Mouse (Mus musculus): ENCODE measurements around the gene Itpr2. TPM values are rescaled to one million over a fixed set of nuclear protein-coding genes. Genes with fewer than 3 reads are reported as not detected.

Gene Itpr2
- polyA plus RNA-seq, 1 experiment from 2014 or later = 6.1 TPM

DNA sequence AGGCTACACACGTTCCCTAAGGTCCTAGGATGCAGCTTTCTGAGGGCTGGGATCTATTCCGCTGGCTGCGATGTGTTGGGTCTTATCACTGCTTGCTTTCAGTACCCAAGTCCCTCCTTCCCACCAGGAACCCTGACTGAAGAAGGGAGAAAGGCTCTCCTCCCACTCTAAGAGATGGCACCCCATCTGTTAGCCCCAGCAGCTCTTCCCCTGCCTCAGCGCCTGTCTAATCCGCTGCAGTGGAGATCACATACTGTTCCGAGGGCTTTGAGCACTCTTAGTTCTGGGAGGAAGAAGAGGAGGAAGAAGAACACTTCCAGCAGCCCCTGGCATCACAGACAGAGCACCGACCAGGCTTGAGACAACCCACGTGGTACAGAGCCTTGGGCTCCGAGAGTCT is 14.9 kb downstream of the Itpr2 start:
- no peaks in the 10 kb centered on the region for H3K36me3 ChIP-seq (ENCODE audit: control insufficient read depth, insufficient read depth, low read length)
- no peaks in the 10 kb centered on the region for H3K27me3 ChIP-seq (ENCODE audit: control insufficient read depth, insufficient read depth, low read length)
- H3K4me1 ChIP-seq (ENCODE audit: control insufficient read depth, insufficient read depth, low read length) = no peaks in the 10 kb centered on the region
- 87% methylated on average over 9 of the region's 9 CpGs for WGBS
- H3K9me3 ChIP-seq (ENCODE audit: control insufficient read depth, low read length) = no peaks in the 10 kb centered on the region
- no peak for ATAC-seq (ENCODE audit: low read depth)
- H3K27ac ChIP-seq (ENCODE audit: low read depth, low read length) = no peak overlapping the region
- H3K9ac ChIP-seq (replicated peaks; ENCODE audit: low read depth, low read length) = no peak overlapping the region
- no peak overlapping the region for H3K4me3 ChIP-seq (ENCODE audit: low read depth, low read length)
- no peak overlapping the region for H3K4me2 ChIP-seq (ENCODE audit: low read depth, low read length)

- ATAC-seq (ENCODE audit: low read depth) = no peak
- 70% methylated on average over 4 of the region's 4 CpGs for WGBS
Observed at GRCm38 (mm10) chr6:146486073-146486472, 15.9 kb downstream of the Itpr2 start.

GRCm38 (mm10) chr6:146481441-146481840 is 20.6 kb downstream of the Itpr2 start:
- Histone ChIP-seq H3K4me1 (ENCODE audit: control insufficient read depth, insufficient read depth, low read length) (no peaks in the 10 kb centered on the region), H3K9me3 (ENCODE audit: control insufficient read depth, low read length) (no peaks in the 10 kb centered on the region), H3K9ac (replicated peaks; ENCODE audit: low read depth, low read length) (no peak overlapping the region), H3K4me2 (ENCODE audit: low read depth, low read length) (no peak overlapping the region), H3K27me3 (ENCODE audit: control insufficient read depth, insufficient read depth, low read length) (no peaks in the 10 kb centered on the region), H3K27ac (ENCODE audit: low read depth, low read length) (no peak overlapping the region), H3K4me3 (ENCODE audit: low read depth, low read length) (no peak overlapping the region), H3K36me3 (ENCODE audit: control insufficient read depth, insufficient read depth, low read length) (no peaks in the 10 kb centered on the region)
- 81% methylated on average over 6 of the region's 6 CpGs for WGBS
- ATAC-seq (ENCODE audit: low read depth) = no peak

More at GRCm38 (mm10) chr6:146486073-146486472, 15.9 kb downstream of the Itpr2 start:
- H3K36me3 ChIP-seq (ENCODE audit: control insufficient read depth, insufficient read depth, low read length) = no peaks in the 10 kb centered on the region
- H3K4me1 ChIP-seq (ENCODE audit: control insufficient read depth, insufficient read depth, low read length) = no peaks in the 10 kb centered on the region
- H3K4me3 ChIP-seq (ENCODE audit: low read depth, low read length) = no peak overlapping the region
- H3K27ac ChIP-seq (ENCODE audit: low read depth, low read length) = no peak overlapping the region
- H3K9ac ChIP-seq (replicated peaks; ENCODE audit: low read depth, low read length) = no peak overlapping the region
- H3K9me3 ChIP-seq (ENCODE audit: control insufficient read depth, low read length) = no peaks in the 10 kb centered on the region
- H3K4me2 ChIP-seq (ENCODE audit: low read depth, low read length) = no peak overlapping the region
- no peaks in the 10 kb centered on the region for H3K27me3 ChIP-seq (ENCODE audit: control insufficient read depth, insufficient read depth, low read length)

- no peaks in the 10 kb centered on the region for H3K27me3 ChIP-seq (ENCODE audit: control insufficient read depth, insufficient read depth, low read length)
- H3K27ac ChIP-seq (ENCODE audit: low read depth, low read length) = no peak overlapping the region
- ATAC-seq (ENCODE audit: low read depth) = no peak
- 85% methylated on average over 3 of the region's 3 CpGs for WGBS
- no peaks in the 10 kb centered on the region for H3K9me3 ChIP-seq (ENCODE audit: control insufficient read depth, low read length)
- H3K4me1 ChIP-seq (ENCODE audit: control insufficient read depth, insufficient read depth, low read length) = no peaks in the 10 kb centered on the region
- H3K4me2 ChIP-seq (ENCODE audit: low read depth, low read length) = no peak overlapping the region
- H3K9ac ChIP-seq (replicated peaks; ENCODE audit: low read depth, low read length) = no peak overlapping the region
- no peak overlapping the region for H3K4me3 ChIP-seq (ENCODE audit: low read depth, low read length)
- no peaks in the 10 kb centered on the region for H3K36me3 ChIP-seq (ENCODE audit: control insufficient read depth, insufficient read depth, low read length)
Observed at GRCm38 (mm10) chr6:146480925-146481324, 21.1 kb downstream of the Itpr2 start.

- no peaks in the 10 kb centered on the region for H3K9me3 ChIP-seq (ENCODE audit: control insufficient read depth, low read length)
- no peak overlapping the region for H3K4me2 ChIP-seq (ENCODE audit: low read depth, low read length)
- WGBS = 81% methylated on average over 5 of the region's 5 CpGs
- no peaks in the 10 kb centered on the region for H3K27me3 ChIP-seq (ENCODE audit: control insufficient read depth, insufficient read depth, low read length)
- H3K27ac ChIP-seq (ENCODE audit: low read depth, low read length) = no peak overlapping the region
- no peak overlapping the region for H3K4me3 ChIP-seq (ENCODE audit: low read depth, low read length)
- no peaks in the 10 kb centered on the region for H3K4me1 ChIP-seq (ENCODE audit: control insufficient read depth, insufficient read depth, low read length)
- H3K9ac ChIP-seq (replicated peaks; ENCODE audit: low read depth, low read length) = no peak overlapping the region
- ATAC-seq (ENCODE audit: low read depth) = no peak
- no peaks in the 10 kb centered on the region for H3K36me3 ChIP-seq (ENCODE audit: control insufficient read depth, insufficient read depth, low read length)
Observed at GRCm38 (mm10) chr6:146478888-146479683, 22.9 kb downstream of the Itpr2 start.

DNA sequence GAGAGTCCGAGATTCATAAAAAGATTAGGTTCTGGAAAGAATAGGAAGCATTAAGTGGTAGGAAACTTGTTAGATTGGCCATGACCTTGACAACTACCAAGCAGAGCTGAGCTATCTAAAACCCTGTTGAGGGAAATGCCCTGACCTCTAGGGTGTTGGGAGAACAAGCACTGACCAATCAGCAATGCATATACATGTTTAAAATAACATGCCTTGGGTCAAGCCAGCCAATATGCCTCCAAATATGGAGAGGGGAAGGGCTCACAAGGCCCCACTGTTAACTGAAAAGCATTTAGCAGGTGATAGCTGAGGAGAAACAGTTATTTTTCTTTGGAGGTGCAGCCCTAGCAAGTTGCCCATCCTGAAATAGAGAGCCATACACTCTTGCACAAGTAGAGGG is 25.2 kb downstream of the Itpr2 start:
- Histone ChIP-seq H3K4me2 (ENCODE audit: low read depth, low read length) (no peak overlapping the region), H3K36me3 (ENCODE audit: control insufficient read depth, insufficient read depth, low read length) (no peaks in the 10 kb centered on the region), H3K4me3 (ENCODE audit: low read depth, low read length) (no peak overlapping the region), H3K4me1 (ENCODE audit: control insufficient read depth, insufficient read depth, low read length) (no peaks in the 10 kb centered on the region), H3K9ac (replicated peaks; ENCODE audit: low read depth, low read length) (no peak overlapping the region), H3K9me3 (ENCODE audit: control insufficient read depth, low read length) (no peaks in the 10 kb centered on the region), H3K27me3 (ENCODE audit: control insufficient read depth, insufficient read depth, low read length) (no peaks in the 10 kb centered on the region), H3K27ac (ENCODE audit: low read depth, low read length) (no peak overlapping the region)
- 73% methylated on average over 1 of the region's 1 CpGs for WGBS
- ATAC-seq (ENCODE audit: low read depth) = no peak

- Histone ChIP-seq H3K9ac (replicated peaks; ENCODE audit: low read depth, low read length) (no peak overlapping the region), H3K27me3 (ENCODE audit: control insufficient read depth, insufficient read depth, low read length) (no peaks in the 10 kb centered on the region), H3K4me1 (ENCODE audit: control insufficient read depth, insufficient read depth, low read length) (no peaks in the 10 kb centered on the region), H3K27ac (ENCODE audit: low read depth, low read length) (no peak overlapping the region), H3K36me3 (ENCODE audit: control insufficient read depth, insufficient read depth, low read length) (no peaks in the 10 kb centered on the region), H3K4me3 (ENCODE audit: low read depth, low read length) (no peak overlapping the region), H3K9me3 (ENCODE audit: control insufficient read depth, low read length) (no peaks in the 10 kb centered on the region), H3K4me2 (ENCODE audit: low read depth, low read length) (no peak overlapping the region)
- no peak for ATAC-seq (ENCODE audit: low read depth)
- 67% methylated on average over 4 of the region's 4 CpGs for WGBS
Observed at GRCm38 (mm10) chr6:146474166-146474565, 27.9 kb downstream of the Itpr2 start.

GRCm38 (mm10) chr6:146473216-146473955 is 28.6 kb downstream of the Itpr2 start:
- H3K36me3 ChIP-seq (ENCODE audit: control insufficient read depth, insufficient read depth, low read length) = no peaks in the 10 kb centered on the region

GRCm38 (mm10) chr6:146470378-146470777 is 31.6 kb downstream of the Itpr2 start:
- Histone ChIP-seq H3K9me3 (ENCODE audit: control insufficient read depth, low read length) (no peaks in the 10 kb centered on the region), H3K4me1 (ENCODE audit: control insufficient read depth, insufficient read depth, low read length) (no peaks in the 10 kb centered on the region), H3K4me3 (ENCODE audit: low read depth, low read length) (no peak overlapping the region), H3K27ac (ENCODE audit: low read depth, low read length) (no peak overlapping the region), H3K4me2 (ENCODE audit: low read depth, low read length) (no peak overlapping the region), H3K36me3 (ENCODE audit: control insufficient read depth, insufficient read depth, low read length) (no peaks in the 10 kb centered on the region), H3K27me3 (ENCODE audit: control insufficient read depth, insufficient read depth, low read length) (no peaks in the 10 kb centered on the region), H3K9ac (replicated peaks; ENCODE audit: low read depth, low read length) (no peak overlapping the region)
- no peak for ATAC-seq (ENCODE audit: low read depth)
- 74% methylated on average over 4 of the region's 4 CpGs for WGBS

More at GRCm38 (mm10) chr6:146473216-146473955, 28.6 kb downstream of the Itpr2 start:
- Histone ChIP-seq H3K27ac (ENCODE audit: low read depth, low read length) (no peak overlapping the region), H3K4me3 (ENCODE audit: low read depth, low read length) (no peak overlapping the region), H3K4me2 (ENCODE audit: low read depth, low read length) (no peak overlapping the region), H3K27me3 (ENCODE audit: control insufficient read depth, insufficient read depth, low read length) (no peaks in the 10 kb centered on the region), H3K4me1 (ENCODE audit: control insufficient read depth, insufficient read depth, low read length) (no peaks in the 10 kb centered on the region), H3K9me3 (ENCODE audit: control insufficient read depth, low read length) (no peaks in the 10 kb centered on the region), H3K9ac (replicated peaks; ENCODE audit: low read depth, low read length) (no peak overlapping the region)
- 83% methylated on average over 6 of the region's 6 CpGs for WGBS
- ATAC-seq (ENCODE audit: low read depth) = no peak

Measured in neural tube, embryonic 14.5 days (tissue).